Mouse (Mus musculus) cortical plate, adult 2 months (tissue): ENCODE data around the gene Sumo2. TPM values are rescaled to one million over a fixed set of nuclear protein-coding genes. Genes with fewer than 3 reads are reported as not detected.
A peak's percentile ranks its signal among the peaks of the same experiment; 100 is the strongest.

Experiments
- H3K27ac ChIP-seq: fragments of 200-500 bp; 2 replicates; pipeline ENCODE4 v1.5.1; 2012; ENCODE audit warnings: low read length, control low read depth, inconsistent platforms; ENCODE audit not compliant: insufficient read depth
- H3K4me1 ChIP-seq: fragments of 200-500 bp; 2 replicates; pipeline ENCODE4 v1.6.1; 2011; ENCODE audit warnings: low read length; ENCODE audit not compliant: control insufficient read depth, insufficient read depth
- H3K4me3 ChIP-seq: fragments of 200-500 bp; 2 replicates; pipeline ENCODE4 v1.5.1; 2011; ENCODE audit warnings: mild to moderate bottlenecking, low read length, control low read depth; ENCODE audit not compliant: insufficient read depth
- CTCF ChIP-seq: fragments of 200-500 bp; IDR thresholded peaks from 2 replicates; pipeline ENCODE4 v1.5.1; 2011; ENCODE audit warnings: mild to moderate bottlenecking, control low read depth, low read length; ENCODE audit not compliant: insufficient read depth; ENCODE audit errors: extremely low read depth
- POLR2A ChIP-seq: fragments of 200-500 bp; IDR thresholded peaks from 2 replicates; pipeline ENCODE4 v1.6.1; 2011; ENCODE audit warnings: mild to moderate bottlenecking, low read length, control low read depth; ENCODE audit not compliant: insufficient read depth; ENCODE audit errors: extremely low read depth
- polyA plus RNA-seq: library from polyadenylated mRNA; depleted of rRNA; stranded (reverse); fragments of >200 nt; gene quantifications from 2 replicates; pipeline ENCODE4 v1.2.3, GENCODE M21; 2012; rRNA removed

The Sumo2 gene
- 329 and 331 TPM in 2 replicates for polyA plus RNA-seq

GRCm38 (mm10) chr11:115536038-115536681 lies at the start of gene Sumo2:
Gene Sumo2 (minus strand): TSS chr11:115536276.
- Histone ChIP-seq H3K4me1 (no peaks in the 10 kb centered on the region; the same call in 1 of the 2 replicates), H3K4me3 (peak within 1 kb of the TSS; percentile 86), H3K27ac (peak within 1 kb of the TSS; percentile 99)
- no peak for TF ChIP-seq CTCF
- peak; percentile 68; the same call in 1 of the 2 replicates for TF ChIP-seq POLR2A

- TF ChIP-seq POLR2A (no peak), CTCF (no peak)
- no peaks in the 10 kb centered on the region for H3K4me1 ChIP-seq
- no peak overlapping the region for H3K27ac ChIP-seq
- H3K4me3 ChIP-seq: no peak overlapping the region
These were observed 49.6 kb upstream of the Sumo2 start for GRCm38 (mm10) chr11:115585573-115586100.

GRCm38 (mm10) chr11:115584376-115585073 lies 48.4 kb upstream of the Sumo2 start:
- H3K27ac ChIP-seq: no peak overlapping the region
- H3K4me1 ChIP-seq: no peaks in the 10 kb centered on the region
- TF ChIP-seq CTCF (no peak), POLR2A (no peak)
- H3K4me3 ChIP-seq: no peak overlapping the region

GRCm38 (mm10) chr11:115582913-115583606 lies 47.0 kb upstream of the Sumo2 start:
- H3K27ac ChIP-seq: no peak overlapping the region
- H3K4me1 ChIP-seq: no peaks in the 10 kb centered on the region
- no peak for TF ChIP-seq CTCF
- no peak for TF ChIP-seq POLR2A
- H3K4me3 ChIP-seq: no peak overlapping the region

- Histone ChIP-seq H3K4me1 (no peaks in the 10 kb centered on the region), H3K27ac (no peak overlapping the region), H3K4me3 (no peak overlapping the region)
- TF ChIP-seq CTCF (no peak), POLR2A (no peak)
These were observed 43.0 kb upstream of the Sumo2 start for GRCm38 (mm10) chr11:115579080-115579479.

GRCm38 (mm10) chr11:115564961-115565360 lies 28.9 kb upstream of the Sumo2 start:
- Histone ChIP-seq H3K4me3 (peak overlapping the region; percentile 76), H3K27ac (no peak overlapping the region), H3K4me1 (no peaks in the 10 kb centered on the region)
- TF ChIP-seq CTCF: no peak
- TF ChIP-seq POLR2A: no peak

- peak; percentile 60 for TF ChIP-seq POLR2A
- TF ChIP-seq CTCF: no peak
- Histone ChIP-seq H3K4me3 (peak within 1 kb of the TSS; percentile 76), H3K4me1 (no peaks in the 10 kb centered on the region), H3K27ac (peak within 1 kb of the TSS; percentile 93)
These were observed 28.2 kb upstream of the Sumo2 start, which contains the start of gene Nup85 for GRCm38 (mm10) chr11:115564064-115564809. Gene Nup85 (plus strand): TSS chr11:115564434.

GRCm38 (mm10) chr11:115563406-115563805 lies 27.3 kb upstream of the Sumo2 start:
- Histone ChIP-seq H3K4me3 (peak overlapping the region; percentile 76), H3K27ac (no peak overlapping the region), H3K4me1 (no peaks in the 10 kb centered on the region)
- TF ChIP-seq CTCF (no peak), POLR2A (no peak)

- Histone ChIP-seq H3K4me1 (no peaks in the 10 kb centered on the region), H3K27ac (no peak overlapping the region), H3K4me3 (no peak overlapping the region)
- TF ChIP-seq POLR2A (no peak), CTCF (no peak)
These were observed 19.6 kb upstream of the Sumo2 start for GRCm38 (mm10) chr11:115555717-115556116.
